10 mouse cellular contexts compared by ENCODE assay signal in the genomic region with DNA sequence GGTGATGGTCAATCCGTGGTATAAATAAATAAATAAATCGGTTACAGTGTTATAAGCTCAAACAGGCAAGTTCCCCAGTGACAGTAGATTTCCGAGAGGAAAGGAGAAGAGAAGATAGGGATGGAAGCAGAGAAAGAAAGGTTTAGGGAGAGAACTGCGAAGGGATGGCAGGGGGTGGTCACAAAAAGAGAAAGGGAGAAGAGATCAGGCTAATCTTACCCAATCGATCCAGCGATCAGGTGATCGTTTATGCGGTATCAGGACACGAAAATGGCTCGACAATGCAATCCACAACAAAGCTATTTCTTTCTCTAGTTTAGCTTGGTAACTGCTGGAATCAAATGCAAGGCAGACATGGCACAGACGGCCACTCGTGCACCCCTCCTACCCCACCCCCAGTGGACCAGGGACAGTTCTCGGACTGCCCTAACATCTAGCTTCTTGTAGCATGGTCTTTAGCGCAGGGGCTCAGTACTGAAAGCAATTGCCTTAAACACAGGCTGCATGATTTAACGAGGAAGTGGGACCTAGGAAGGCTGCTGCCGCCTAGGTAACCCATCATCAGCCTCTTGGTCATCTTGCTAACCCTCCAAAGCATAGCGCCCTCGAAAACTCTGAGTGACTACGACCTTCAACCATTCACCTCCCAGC. TPM values are rescaled to one million over a fixed set of nuclear protein-coding genes. Genes with fewer than 3 reads are reported as not detected.
DNase-seq lines count a peak whose midpoint lies in the region; ATAC-seq lines count a peak whose summit lies in the region.
"Had no signal": no experiment of that assay in that cellular context is flagged by ENCODE, and none has a peak within 500 bp of the region (broad histone marks: within the 10 kb centered on the region; RNA-seq: fewer than 3 reads in every experiment).

A gene (plus strand): TSS at position 80 of the 651 bp plus-strand sequence.

- peak within 1 kb of the TSS; percentile 84 for H3K4me2 ChIP-seq in forebrain, embryonic 15.5 days (replicated peaks)
- peak within 1 kb of the TSS; percentile 72 for H3K4me2 ChIP-seq in neural tube, embryonic 12.5 days (replicated peaks)

- peak within 1 kb of the TSS; percentile 49 for H3K4me3 ChIP-seq in heart, embryonic 10.5 days
- peak within 1 kb of the TSS; percentile 50 for H3K4me3 ChIP-seq in forebrain, embryonic 15.5 days
- peak within 1 kb of the TSS; percentile 43 for H3K4me3 ChIP-seq in neural tube, embryonic 12.5 days

- H3K27me3 ChIP-seq in heart, embryonic 10.5 days (ENCODE audit: insufficient read depth, poor library complexity, severe bottlenecking): peaks cover 42% of the 10 kb centered on the region
- H3K27me3 ChIP-seq in forebrain, embryonic 15.5 days: peaks cover 12% of the 10 kb centered on the region
- H3K27me3 ChIP-seq in neural tube, embryonic 12.5 days (replicated peaks): peaks cover 18% of the 10 kb centered on the region
- H3K27me3 ChIP-seq: CH12.LX had no signal

- H3K9ac ChIP-seq in forebrain, embryonic 15.5 days (replicated peaks): peak within 1 kb of the TSS; percentile 59
- H3K9ac ChIP-seq in neural tube, embryonic 12.5 days: peak within 1 kb of the TSS; percentile 38; the same call in 1 of the 2 replicates

- intact Hi-C loops in heart, postnatal 25 days (cut with DNase I): no loop called here

- WGBS in heart, embryonic 10.5 days: 2% methylated on average over 19 of the region's 19 CpGs
- WGBS in forebrain, embryonic 15.5 days: under 1% methylated on average over 19 of the region's 19 CpGs
- 2% methylated on average over 19 of the region's 19 CpGs for WGBS in neural tube, embryonic 12.5 days

- H3K9me3 ChIP-seq in heart, embryonic 10.5 days: no peaks in the 10 kb centered on the region
- H3K9me3 ChIP-seq in forebrain, embryonic 15.5 days: no peaks in the 10 kb centered on the region
- no peaks in the 10 kb centered on the region for H3K9me3 ChIP-seq in neural tube, embryonic 12.5 days

- H3K36me3 ChIP-seq in heart, embryonic 10.5 days: no peaks in the 10 kb centered on the region
- H3K36me3 ChIP-seq in forebrain, embryonic 15.5 days: no peaks in the 10 kb centered on the region
- no peaks in the 10 kb centered on the region for H3K36me3 ChIP-seq in neural tube, embryonic 12.5 days

- no peaks in the 10 kb centered on the region for H3K4me1 ChIP-seq in heart, embryonic 10.5 days
- peaks cover 15% of the 10 kb centered on the region; the same call in 1 of the 2 replicates for H3K4me1 ChIP-seq in forebrain, embryonic 15.5 days
- no peaks in the 10 kb centered on the region for H3K4me1 ChIP-seq in neural tube, embryonic 12.5 days

- no peak for DNase-seq in heart, embryonic 10.5 days (ENCODE audit: low spot score)
- DNase-seq in heart, postnatal 25 days (ENCODE audit: low spot score): no peak
- DNase-seq in left cerebral cortex, adult 8-10 months (ENCODE audit: low spot score in 2 of 2): peak; percentile 19 to 44
- DNase-seq in testis, postnatal 14 days (ENCODE audit: low spot score): no peak
- DNase-seq in ovary, postnatal 14 days (ENCODE audit: low spot score): no peak

- ATAC-seq in cerebellum, adult (ENCODE audit: insufficient number of reproducible peaks, low FRiP score, low TSS enrichment): peak; percentile 21
- peak; percentile 58 for ATAC-seq in forebrain, embryonic 15.5 days (replicated peaks)
- no peak for ATAC-seq in neural tube, embryonic 12.5 days (ENCODE audit: low FRiP score, low read depth)

- H3K27ac ChIP-seq in heart, embryonic 10.5 days: no peak within 1 kb of the TSS
- peak within 1 kb of the TSS; percentile 47 for H3K27ac ChIP-seq in forebrain, embryonic 15.5 days (replicated peaks)
- no peak within 1 kb of the TSS for H3K27ac ChIP-seq in neural tube, embryonic 12.5 days

RNA-seq across cellular contexts. Expression of the gene that starts here (rescaled TPM):
- polyA plus RNA-seq in heart, embryonic 10.5 days (2016; fragmentation: Nextera tagmentation; extraction: Ambion mirVana): 0.12 TPM in 1 of 2 replicates, not detected in the other
- total RNA-seq in heart, postnatal 25 days (2021): not detected
- 9.7 and 11.5 TPM in 2 replicates for polyA plus RNA-seq in forebrain, embryonic 15.5 days (2015; fragmentation: Nextera tagmentation; extraction: Ambion mirVana)
- 10 to 100 TPM; 39.0 to 47.8 (median 43.7) TPM for total RNA-seq in left cerebral cortex, adult 8-10 months (2022)
- 2.8 and 4.5 TPM in 2 replicates for polyA plus RNA-seq in neural tube, embryonic 12.5 days (2016; fragmentation: Nextera tagmentation; extraction: Ambion mirVana)
- total RNA-seq: CH12.LX; hematopoietic stem cell, adult 5-6 weeks had no signal

Comparison
In these comparisons a context has a peak if more than half of its experiments do, and no peak if none do; other contexts are left out.
1. RNA of the gene that starts here (total RNA-seq): 39.0 to 47.8 TPM in left cerebral cortex, adult 8-10 months; not detected in heart, postnatal 25 days; every median in the first group is over 10 times any median in the second.
2. DNase-seq: peak in left cerebral cortex, adult 8-10 months (2 of 2); none in heart, embryonic 10.5 days (single experiment), heart, postnatal 25 days (single experiment), testis, postnatal 14 days (single experiment) and ovary, postnatal 14 days (single experiment).
3. Peak in every context shown above with its lines, with median percentiles within 50 percentile points of each other: H3K4me3 ChIP-seq.